Mouse (Mus musculus) retina, postnatal 7 days (tissue): Measurements from ENCODE around the gene Pdk2.

Source experiments
- DNase-seq: peaks from one replicate; pipeline ENCODE4 v3.0.0-alpha.2; 2012; ENCODE audit warnings: low read depth, low spot score

Gene Pdk2

GRCm38 (mm10) chr11:95041139-95041609 lies at the start of gene Pdk2:
Gene Pdk2 (minus strand): TSS chr11:95041354.
- DNase-seq, result peak; percentile 92

- no peak for DNase-seq
These were observed 48.0 kb upstream of the Pdk2 start for GRCm38 (mm10) chr11:95088857-95089779.

- DNase-seq, result no peak
These were observed 47.1 kb upstream of the Pdk2 start for GRCm38 (mm10) chr11:95088286-95088685.

- no peak for DNase-seq
These were observed 46.4 kb upstream of the Pdk2 start for GRCm38 (mm10) chr11:95087301-95088228.

- DNase-seq, result no peak
These were observed 45.1 kb upstream of the Pdk2 start for GRCm38 (mm10) chr11:95086229-95086628.

GRCm38 (mm10) chr11:95085710-95086109 lies 44.6 kb upstream of the Pdk2 start:
- no peak for DNase-seq

GRCm38 (mm10) chr11:95084811-95085382 lies 43.7 kb upstream of the Pdk2 start:
- DNase-seq, result no peak

GRCm38 (mm10) chr11:95084175-95084574 lies 43.0 kb upstream of the Pdk2 start:
- DNase-seq, result no peak

- DNase-seq, result no peak
These were observed 41.7 kb upstream of the Pdk2 start for GRCm38 (mm10) chr11:95082896-95083295.

- DNase-seq, result no peak
These were observed 39.6 kb upstream of the Pdk2 start for GRCm38 (mm10) chr11:95080783-95081182.

- no peak for DNase-seq
These were observed 38.2 kb upstream of the Pdk2 start for GRCm38 (mm10) chr11:95079256-95079875.

GRCm38 (mm10) chr11:95077956-95078355 lies 36.8 kb upstream of the Pdk2 start:
- DNase-seq, result no peak

GRCm38 (mm10) chr11:95076536-95077111 lies 35.5 kb upstream of the Pdk2 start, which contains the start of gene Itga3:
Gene Itga3 (minus strand): TSS chr11:95076801.
- DNase-seq, result peak; percentile 79

GRCm38 (mm10) chr11:95076041-95076535 lies 34.9 kb upstream of the Pdk2 start:
- DNase-seq, result peak; percentile 24

- DNase-seq, result no peak
These were observed 34.3 kb upstream of the Pdk2 start for GRCm38 (mm10) chr11:95075197-95076040.

- DNase-seq, result no peak
These were observed 33.5 kb upstream of the Pdk2 start for GRCm38 (mm10) chr11:95074694-95075093.

- no peak for DNase-seq
These were observed 32.7 kb upstream of the Pdk2 start for GRCm38 (mm10) chr11:95073835-95074234.

- DNase-seq, result no peak
These were observed 31.6 kb upstream of the Pdk2 start for GRCm38 (mm10) chr11:95072804-95073203.

- no peak for DNase-seq
These were observed 31.0 kb upstream of the Pdk2 start for GRCm38 (mm10) chr11:95072136-95072535.

GRCm38 (mm10) chr11:95071266-95071665 lies 30.1 kb upstream of the Pdk2 start:
- no peak for DNase-seq
